Mouse (Mus musculus): Measurements from ENCODE around the gene Fbxl21. TPM values are rescaled to one million over a fixed set of nuclear protein-coding genes. Genes with fewer than 3 reads are reported as not detected.

The Fbxl21 gene
- total RNA-seq, 2 experiments from 2014 or later: 0.47 to 0.67 TPM

DNA sequence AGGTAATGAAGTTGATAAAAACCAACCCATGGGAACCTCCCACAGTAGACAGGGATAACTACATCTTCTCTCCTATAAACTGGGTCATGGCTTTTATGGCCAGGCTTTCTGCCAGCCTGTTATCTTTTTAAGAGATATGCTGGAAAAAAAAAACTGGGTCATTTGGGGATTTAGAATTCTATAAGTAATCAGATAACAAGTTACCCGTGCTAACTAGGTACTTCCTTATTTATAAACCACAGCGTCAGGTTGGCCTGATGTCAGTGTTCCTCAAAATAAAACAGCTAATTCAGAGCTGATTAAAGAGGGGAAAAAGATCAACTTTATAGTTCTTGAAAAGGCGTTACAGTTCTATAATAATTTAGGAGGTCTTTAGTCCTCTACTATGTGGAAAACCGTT lies 6.8 kb downstream of the Fbxl21 start:
- intact Hi-C loops (cut with DNase I): no loop called here
- DNase-seq (ENCODE audit: low spot score): no peak

DNA sequence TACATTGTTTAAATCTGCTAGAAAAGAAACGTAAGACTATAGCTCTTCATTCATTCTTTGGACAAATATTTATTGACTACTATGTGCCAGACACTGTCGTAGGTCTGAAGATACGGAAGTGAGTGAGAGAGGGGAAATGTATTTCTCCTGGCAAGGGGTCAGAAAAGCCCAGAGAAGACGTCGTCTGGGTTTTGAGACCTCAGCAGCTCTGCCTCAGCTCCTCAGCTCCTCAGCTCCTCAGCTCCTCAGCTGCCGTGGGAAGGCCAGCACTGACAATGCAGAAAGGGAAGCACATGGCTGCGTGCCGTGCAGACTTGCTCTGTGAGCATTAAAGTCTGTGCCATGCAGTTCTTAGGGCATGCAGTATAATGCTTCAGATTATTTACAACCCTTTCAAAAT lies 7.4 kb downstream of the Fbxl21 start:
- DNase-seq (ENCODE audit: low spot score): no peak
- intact Hi-C loops (cut with DNase I): no loop called here

DNA sequence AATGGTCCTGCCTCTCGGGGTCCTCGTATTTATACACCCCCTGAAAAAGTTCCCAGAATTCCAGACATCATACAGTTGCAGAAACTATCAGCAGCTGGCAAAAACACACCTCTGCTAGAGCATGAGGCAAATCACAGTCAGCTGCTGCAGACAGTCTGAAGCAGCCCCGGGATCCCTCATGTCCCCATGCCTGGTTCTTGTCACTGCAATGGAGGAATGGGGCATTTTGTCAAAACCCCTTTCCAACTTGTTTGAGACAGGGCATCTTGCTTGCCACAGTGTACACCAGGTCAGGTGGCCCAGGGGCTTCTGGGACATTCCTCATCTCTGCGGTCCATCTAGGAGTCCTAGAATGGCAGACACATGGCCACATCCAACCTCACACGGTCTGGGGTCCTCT lies 12.7 kb downstream of the Fbxl21 start:
- no peak for DNase-seq (ENCODE audit: low spot score)
- intact Hi-C loops (cut with DNase I): no loop called here

DNA sequence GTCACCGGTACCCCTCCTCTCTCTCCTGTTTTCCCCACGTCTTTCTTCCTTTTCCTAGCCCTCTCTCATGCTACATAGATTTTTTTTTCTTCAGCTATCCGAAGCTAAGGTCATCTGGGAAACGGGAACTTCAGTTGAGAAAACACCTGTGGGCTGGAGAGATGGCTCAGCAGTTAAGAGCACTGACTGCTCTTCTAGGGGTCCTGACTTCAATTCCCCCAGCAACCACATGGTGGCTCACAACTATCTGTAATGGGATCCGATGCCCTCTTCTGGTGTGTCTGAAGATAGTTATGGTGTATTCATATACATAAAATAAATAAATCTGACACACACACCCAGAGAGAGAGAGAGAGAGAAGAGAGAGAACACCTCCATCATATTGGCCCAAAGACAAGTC lies 13.3 kb downstream of the Fbxl21 start:
- no peak for DNase-seq (ENCODE audit: low spot score)
- intact Hi-C loops (cut with DNase I): no loop called here

DNA sequence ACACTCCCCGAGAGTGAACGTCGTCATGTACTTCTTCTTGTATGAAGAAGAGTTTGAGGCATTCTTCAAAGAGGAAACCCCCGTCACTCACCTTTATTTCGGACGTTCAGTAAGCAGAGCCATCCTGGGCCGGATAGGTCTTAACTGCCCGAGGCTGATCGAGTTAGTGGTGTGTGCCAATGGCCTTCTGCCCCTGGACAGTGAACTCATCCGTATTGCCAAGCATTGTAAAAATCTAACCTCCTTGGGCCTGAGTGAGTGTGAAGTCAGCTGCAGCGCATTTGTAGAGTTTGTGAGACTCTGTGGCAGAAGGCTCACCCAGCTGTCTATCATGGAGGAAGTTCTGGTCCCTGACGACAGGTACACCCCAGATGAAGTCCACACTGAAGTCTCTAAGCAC lies 14.8 kb downstream of the Fbxl21 start:
- intact Hi-C loops (cut with DNase I): no loop called here
- DNase-seq (ENCODE audit: low spot score): no peak

DNA sequence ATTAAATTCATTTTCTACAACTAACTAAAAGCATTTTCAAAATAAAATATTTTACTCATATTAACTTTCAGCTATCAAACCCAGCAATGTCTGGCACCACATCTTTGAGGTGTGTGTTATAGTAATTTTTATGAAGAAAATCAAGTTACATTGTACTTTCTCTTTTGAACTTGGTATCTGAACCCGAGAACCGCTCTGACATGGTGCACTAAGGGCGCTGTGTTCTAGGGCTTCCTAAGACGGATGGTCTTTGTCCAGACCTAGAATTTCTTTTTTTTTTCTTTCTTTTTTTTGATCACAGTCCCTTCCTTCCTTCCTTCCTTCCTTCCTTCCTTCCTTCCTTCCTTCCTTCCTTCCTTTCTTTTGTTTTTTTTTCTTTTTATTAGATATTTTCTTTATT lies 17.6 kb downstream of the Fbxl21 start:
- DNase-seq (ENCODE audit: low spot score): no peak
- intact Hi-C loops (cut with DNase I): no loop called here

DNA sequence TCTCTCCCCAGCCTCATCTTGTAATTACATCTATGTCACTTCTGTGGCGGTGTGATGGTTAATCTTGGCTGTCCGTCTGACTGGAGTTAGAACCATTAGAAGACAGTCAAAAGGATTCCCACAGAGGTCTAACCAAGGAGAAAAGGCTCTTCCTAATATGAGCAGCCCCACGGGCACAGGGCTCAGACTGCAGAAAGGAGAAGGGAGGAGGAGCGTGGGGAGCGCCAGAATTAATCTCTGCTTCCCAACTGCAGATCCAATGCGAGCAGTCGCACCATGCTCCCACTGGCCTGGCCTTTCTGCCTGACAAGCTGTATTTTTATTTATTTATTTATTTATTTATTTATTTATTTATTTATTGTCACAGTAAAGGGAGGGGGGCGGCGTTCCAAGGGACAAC lies 21.5 kb downstream of the Fbxl21 start:
- intact Hi-C loops (cut with DNase I): no loop called here
- DNase-seq (ENCODE audit: low spot score): no peak

DNA sequence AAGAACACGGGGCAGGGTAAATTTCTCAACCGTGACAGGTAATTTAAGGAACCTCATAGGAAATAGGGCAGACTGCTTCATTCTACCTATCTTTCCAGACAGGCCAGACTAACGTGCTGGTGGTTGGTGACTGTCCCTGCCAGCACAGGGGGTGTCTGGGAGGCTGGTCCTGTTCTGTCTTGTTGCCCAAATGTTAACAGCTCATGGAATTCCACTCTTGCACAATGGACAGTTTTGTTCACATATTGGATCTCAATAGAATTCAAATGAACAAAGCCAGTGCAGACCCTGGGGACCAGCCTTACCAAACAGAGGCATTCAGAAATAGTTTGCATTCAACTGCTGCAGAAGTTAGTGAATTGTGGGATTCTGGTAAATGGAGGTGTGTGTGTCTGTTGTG lies 22.7 kb downstream of the Fbxl21 start:
- intact Hi-C loops (cut with DNase I): no loop called here
- DNase-seq (ENCODE audit: low spot score): no peak

DNA sequence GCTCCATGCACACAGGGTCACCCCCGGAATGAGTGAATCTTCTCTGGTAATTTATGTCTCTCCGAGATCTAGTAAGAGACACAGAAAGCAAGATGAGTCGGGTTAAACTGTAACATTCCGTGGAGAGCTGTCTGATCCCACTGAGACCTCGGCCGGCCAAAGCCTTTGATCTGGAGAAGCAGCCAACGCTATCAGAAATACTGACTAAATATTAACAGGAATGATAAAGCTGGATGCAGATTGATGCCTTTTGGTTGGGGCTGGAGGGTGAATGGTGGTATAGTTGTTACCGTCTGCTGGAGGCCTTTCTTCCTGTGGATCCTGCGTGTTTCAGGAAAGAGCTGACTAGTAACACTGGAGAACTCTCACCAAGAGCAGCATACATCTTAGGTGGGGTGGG lies 26.1 kb downstream of the Fbxl21 start, which contains the start of gene Lect2:
Lect2 (minus strand) TSS at position 102 of the 400 bp plus-strand sequence.
- intact Hi-C loops (cut with DNase I): no loop called here
- DNase-seq (ENCODE audit: low spot score): no peak

DNA sequence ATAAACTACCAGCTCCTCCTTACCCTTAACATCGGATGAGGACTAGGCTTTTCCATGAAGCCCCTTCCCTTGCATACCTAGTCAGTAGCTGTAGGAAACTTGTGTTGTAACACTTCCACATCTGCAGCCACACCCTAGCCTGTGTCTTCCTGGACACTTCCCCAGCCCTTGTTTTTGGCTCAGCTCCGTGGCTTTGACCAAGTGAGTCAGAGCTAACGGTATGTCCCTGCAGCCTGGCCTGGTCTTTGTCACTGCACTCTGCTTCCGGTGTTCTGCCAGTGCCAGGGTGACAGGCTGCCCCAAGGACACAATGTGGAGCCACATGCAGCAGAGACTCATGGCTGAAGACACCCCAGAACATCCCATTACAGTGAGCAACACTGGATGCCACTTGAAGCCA lies 27.1 kb downstream of the Fbxl21 start:
- peak; percentile 61 for DNase-seq (ENCODE audit: low spot score)
- intact Hi-C loops (cut with DNase I): no loop called here

DNA sequence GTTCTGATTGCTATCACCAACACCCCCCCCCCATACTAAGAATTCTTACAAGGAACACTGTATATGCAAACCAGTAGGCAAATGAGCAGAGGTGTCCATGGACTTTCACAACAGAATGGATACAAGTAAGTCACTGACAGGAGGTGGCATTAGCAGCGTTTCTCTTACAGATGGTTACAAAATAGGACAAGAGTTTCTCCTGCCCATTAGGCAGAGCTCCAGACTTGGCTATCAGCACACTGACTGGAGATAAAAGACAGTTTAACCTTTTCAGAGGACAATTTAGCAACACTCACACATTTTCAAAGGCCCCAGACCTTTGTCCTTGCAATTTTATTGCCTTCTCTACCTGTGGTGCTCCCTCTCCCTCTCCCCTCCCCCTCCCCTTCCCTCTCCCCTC lies 28.3 kb downstream of the Fbxl21 start:
- no peak for DNase-seq (ENCODE audit: low spot score)
- intact Hi-C loops (cut with DNase I): loop anchor here (5.0 kb wide), 1 partner anchor 73 kb away; no protein-coding TSS in a partner anchor

DNA sequence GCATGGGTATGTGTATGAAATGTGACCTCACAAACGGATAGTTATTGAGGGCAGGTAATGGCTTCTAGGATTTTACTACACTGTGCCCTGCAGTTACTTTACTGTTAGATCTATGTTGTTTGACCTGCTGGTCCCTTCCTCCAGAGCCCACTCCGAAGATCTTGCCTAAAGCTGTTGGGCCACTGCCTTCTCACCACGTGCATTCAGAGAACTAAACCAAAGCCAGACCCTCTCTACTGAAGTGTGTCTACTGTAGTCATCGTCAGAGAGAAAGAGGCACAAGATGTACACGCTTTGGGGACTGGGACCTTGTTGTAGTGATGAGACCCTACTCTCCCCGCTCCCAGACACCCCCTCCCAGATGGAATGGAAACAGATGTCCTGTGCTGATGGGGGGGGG lies 29.4 kb downstream of the Fbxl21 start:
- intact Hi-C loops (cut with DNase I): loop anchor here (5.0 kb wide), 1 partner anchor 74 kb away; no protein-coding TSS in a partner anchor
- DNase-seq (ENCODE audit: low spot score): no peak

DNA sequence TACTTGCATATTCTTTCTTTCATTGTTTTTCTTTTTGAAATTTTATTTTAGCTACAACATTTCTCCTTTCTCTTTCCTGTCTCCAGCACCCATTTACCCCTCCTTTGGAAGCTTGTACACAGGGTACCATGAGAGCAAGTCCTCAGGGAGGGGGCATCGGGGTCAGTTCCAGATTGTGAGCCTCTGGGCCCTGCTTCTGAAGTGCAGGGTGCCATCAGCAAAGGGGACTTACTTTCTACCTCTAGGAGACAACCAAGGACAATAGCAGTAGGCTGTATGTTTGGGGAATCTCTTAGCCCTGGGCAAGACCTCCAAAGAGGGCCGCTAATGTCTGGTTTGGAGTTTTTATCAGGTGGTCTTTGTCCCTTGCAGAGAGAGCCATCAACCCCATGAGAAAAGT lies 31.7 kb downstream of the Fbxl21 start:
- intact Hi-C loops (cut with DNase I): loop anchor here (5.0 kb wide), 1 partner anchor 77 kb away; no protein-coding TSS in a partner anchor
- DNase-seq (ENCODE audit: low spot score): no peak

DNA sequence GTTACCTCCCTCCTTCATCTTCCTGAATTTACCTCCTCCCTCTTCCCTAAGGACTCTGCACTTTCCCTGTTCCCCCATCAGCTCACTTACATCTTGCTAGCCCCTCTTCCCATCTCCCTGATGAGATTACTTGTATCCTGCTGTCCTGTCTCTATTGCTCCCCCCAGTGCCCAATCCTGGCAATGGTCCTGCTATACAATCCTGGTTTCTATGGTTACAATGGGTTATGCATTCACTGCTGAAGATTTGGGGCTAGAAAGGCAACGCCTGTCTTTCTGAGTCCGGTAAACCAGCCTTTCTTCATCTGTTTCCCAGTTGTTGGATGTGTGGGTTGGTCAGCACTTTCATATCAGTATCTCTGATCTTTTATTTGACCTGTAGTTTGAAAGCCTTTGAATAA lies 32.1 kb downstream of the Fbxl21 start:
- no peak for DNase-seq (ENCODE audit: low spot score)
- intact Hi-C loops (cut with DNase I): loop anchor here (5.0 kb wide), 1 partner anchor 77 kb away; no protein-coding TSS in a partner anchor

DNA sequence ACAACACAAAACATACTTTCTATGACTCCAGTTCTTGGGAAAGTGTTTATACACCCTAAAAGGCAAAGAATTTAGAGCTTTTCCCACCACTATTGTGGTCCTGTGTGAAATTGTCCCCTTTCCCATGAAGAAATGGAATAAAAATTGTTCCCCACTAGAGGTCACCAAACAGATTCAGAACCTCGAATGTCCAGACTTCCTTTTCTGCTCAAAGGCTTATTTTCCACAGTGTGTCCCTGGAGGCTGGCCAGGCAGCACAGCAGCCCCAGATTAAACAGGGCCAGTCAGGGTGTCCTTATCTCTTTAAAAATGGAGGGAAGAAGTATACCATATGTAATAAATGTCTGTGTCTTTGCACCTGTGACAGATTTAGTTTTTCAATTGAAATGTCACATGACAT lies 33.7 kb downstream of the Fbxl21 start:
- intact Hi-C loops (cut with DNase I): loop anchor here (2.0 to 5.0 kb wide), 2 partner anchors 181 to 203 kb away; no protein-coding TSS in a partner anchor
- DNase-seq (ENCODE audit: low spot score): peak; percentile 22

DNA sequence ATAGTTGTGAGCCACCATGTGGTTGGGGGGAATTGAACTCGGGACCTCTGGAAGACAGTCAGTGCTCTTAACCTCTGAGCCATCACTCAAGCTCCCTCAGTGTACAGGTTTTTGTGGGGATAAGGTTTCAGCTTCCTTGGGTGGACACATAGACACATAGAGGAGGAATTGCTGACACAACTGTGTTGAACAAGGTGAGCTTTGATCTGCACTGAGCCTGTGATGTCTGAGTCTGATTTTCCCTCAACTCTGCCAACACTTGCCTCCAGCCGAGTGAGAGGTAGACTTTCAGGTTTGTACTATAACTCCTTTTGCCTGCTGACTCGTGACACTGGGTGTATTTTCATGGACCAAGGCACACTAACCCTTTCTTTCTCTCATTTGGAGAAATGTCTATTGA lies 34.4 kb downstream of the Fbxl21 start:
- intact Hi-C loops (cut with DNase I): loop anchor here (2.0 to 5.0 kb wide), 2 partner anchors 181 to 202 kb away; no protein-coding TSS in a partner anchor
- DNase-seq (ENCODE audit: low spot score): no peak

DNA sequence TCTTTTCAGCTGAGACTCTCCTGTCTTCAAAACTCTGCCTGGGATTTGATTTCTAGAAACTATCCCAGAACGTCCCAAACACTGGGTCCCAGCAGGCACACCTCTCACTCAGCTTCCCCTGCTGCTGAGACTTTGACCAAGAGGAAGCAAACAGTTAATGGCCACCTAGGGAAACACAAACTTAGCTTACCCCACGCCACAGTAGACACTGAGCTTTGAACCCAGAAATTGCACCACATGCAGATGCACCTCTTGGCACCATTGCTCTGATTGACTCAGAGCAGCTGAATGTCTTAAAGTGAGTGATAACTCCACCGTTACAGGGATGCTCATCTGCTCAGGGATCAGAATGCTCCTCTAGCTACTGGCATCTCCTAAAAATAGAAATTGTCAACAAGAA lies 36.5 kb downstream of the Fbxl21 start:
- no peak for DNase-seq (ENCODE audit: low spot score)
- intact Hi-C loops (cut with DNase I): loop anchor here (5.0 kb wide), 1 partner anchor 178 kb away; no protein-coding TSS in a partner anchor

DNA sequence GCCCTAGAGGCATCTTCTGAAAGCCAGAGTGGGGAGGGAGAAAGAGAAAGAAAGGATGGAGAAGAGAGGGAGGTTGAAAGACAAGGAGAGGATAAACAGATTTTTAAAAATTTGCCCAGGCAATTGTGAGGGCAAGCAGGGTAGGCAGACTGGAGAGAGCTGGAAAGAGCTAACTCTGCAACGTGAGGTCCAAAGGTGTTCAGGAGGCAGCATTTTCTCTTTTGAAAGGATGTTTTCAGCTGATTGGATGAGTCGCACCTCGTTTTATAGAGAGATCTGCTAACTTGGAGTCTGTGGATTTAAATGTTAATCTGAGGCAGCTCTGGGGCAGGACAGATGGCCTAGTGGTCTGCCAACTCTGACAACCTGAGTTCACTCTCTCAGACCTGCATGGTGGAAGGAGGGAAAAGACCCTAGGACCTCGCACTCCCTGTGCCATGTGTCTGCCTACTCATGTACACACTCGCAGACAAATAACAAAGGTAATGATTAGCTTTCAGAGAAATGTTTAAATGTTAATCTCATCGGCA lies 37.6 kb downstream of the Fbxl21 start:
- no peak for DNase-seq (ENCODE audit: low spot score)
- intact Hi-C loops (cut with DNase I): loop anchor here (1.0 to 5.0 kb wide), 2 partner anchors 81 to 177 kb away; no protein-coding TSS in a partner anchor

DNA sequence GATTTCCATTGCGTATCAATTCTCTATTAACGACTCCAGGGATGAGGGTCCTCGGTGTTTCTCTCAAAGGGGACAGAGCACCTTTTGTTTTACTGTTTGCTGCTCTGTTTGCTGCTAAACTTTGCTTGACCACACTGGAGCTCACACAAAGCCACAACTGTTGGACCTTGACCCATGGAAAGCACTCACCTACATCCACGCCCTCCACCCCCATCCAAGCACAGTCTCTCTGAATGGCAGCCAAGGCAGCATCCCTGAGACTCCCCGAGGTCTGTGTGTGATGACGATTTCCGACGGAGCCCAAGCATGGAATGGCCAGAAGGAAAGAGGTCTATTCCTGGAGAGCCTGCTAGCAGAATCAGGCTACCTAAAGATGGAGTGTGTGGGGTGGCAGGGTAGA lies 38.9 kb downstream of the Fbxl21 start:
- intact Hi-C loops (cut with DNase I): no loop called here
- no peak for DNase-seq (ENCODE audit: low spot score)

DNA sequence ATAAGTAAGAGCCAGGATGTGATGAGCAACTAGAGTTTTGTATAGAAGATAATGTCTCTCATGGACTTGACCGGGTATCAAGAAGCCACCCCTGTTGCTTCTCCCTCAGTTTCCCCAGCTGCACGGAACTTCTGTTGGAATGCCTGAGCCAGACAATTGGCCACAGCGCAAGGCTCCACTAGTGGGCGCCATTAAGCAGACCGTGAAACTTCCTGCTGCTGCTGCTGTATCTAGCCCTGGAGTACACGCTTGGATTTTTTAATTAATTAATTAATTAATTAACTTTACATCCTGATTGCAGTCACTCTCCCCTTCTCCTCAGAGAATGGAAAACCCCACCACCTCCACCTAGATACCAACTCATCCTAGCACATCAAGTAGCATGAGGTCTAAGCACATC lies 40.8 kb downstream of the Fbxl21 start:
- intact Hi-C loops (cut with DNase I): no loop called here
- DNase-seq (ENCODE audit: low spot score): no peak

DNA sequence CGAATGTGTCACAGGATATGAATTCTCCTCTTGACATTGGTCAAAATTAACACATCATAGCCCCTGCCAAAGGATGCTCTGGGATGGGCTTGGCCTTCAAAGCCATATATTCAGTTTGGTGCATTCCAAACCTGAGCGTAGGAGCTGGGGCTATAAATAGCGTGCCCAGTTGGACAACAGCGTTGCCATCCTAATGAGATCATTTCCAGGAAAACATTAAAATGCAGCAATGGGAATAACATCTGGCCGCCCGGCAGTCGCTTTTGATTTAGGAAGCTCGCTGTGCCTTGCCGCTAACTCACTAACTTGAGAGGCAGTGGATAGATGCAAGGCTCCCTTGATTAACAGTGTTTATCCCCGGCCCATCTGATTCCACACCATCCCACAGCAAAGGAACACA lies 44.1 kb downstream of the Fbxl21 start:
- intact Hi-C loops (cut with DNase I): no loop called here
- no peak for DNase-seq (ENCODE audit: low spot score)

DNA sequence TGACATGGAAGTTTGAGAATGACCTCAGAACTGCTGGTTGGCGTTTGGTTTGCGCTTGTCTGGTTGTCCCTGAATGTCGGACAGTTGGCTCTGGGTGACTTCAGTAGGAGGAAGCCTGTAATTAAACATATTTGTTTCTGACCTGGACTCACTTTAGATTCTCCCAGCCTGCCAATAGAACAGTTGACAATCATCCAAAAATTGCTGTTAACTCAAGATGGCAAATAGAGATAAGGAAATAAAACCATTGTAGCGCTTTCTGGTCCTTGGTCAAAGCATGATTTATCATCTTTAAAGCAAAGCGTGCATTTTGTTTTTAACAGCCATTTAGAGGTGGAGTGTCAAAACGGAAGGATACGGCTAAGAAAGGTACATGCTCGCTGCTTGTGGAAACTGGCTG lies 49.4 kb downstream of the Fbxl21 start:
- DNase-seq (ENCODE audit: low spot score): no peak
- intact Hi-C loops (cut with DNase I): no loop called here
